Mouse (Mus musculus): ENCODE measurements around the gene Notch4.

DNA sequence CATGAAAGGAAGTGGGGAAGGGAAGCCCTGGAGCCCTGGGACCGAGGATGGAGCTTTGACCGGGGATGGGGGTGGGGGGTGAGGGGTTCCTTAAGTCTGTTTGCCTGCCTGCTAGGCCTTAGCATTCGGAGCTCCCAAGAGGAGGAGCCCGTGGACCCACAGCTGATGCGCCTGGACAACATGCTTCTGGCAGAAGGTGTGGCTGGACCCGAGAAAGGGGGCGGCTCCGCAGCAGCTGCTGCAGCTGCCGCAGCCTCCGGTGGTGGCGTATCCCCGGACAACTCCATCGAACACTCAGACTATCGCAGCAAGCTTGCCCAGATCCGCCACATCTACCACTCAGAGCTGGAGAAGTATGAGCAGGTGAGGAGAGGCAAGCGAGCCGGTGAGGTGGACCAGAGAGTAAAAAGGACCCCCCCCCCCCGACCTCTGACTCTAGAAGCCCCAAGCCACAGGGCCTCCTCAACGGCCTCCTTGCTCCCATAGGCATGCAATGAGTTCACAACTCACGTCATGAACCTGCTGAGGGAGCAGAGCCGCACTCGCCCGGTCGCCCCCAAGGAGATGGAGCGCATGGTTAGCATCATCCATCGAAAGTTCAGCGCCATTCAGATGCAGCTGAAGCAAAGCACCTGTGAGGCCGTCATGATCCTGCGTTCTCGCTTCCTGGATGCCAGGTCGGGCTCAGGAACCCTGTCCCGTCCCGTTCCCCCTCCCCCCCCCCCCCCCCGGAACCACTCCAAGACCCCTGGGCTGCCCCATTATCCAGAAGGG, 29.9 kb downstream of the Notch4 start:
- TF ChIP-seq CTCF (IDR thresholded peaks at IDR 0.05; ENCODE audit: control insufficient read depth, insufficient read depth, low read length) (no peak), POLR2A (IDR thresholded peaks at IDR 0.05; ENCODE audit: borderline replicate concordance, control insufficient read depth, low read depth, low read length) (no peak)

Measured in bone marrow, adult 2 months (tissue).